Mouse (Mus musculus): Measurements from ENCODE around the gene Crhr1.

Gene Crhr1

DNA sequence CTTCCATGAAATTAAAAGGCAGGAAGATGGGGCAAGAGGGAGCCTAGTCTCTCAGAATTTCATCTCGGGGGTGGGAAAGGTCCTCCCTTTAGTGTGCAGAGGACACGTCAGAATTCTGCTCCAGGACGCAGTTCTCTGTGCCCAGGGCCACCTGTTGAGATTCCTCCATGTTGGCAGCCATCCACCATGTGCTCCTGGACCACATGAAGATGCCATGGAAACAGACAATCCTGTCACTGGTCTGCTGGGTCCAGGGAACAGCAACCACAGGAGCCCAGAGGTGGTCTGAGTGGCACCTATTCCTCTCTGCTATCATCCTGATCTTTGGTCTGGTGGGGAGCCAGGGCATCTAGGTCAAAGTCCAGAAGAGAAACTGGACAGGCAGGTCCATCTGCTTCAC, 6.3 kb downstream of the Crhr1 start:
- in situ Hi-C loops (cut with MboI, MseI) = no loop called here

DNA sequence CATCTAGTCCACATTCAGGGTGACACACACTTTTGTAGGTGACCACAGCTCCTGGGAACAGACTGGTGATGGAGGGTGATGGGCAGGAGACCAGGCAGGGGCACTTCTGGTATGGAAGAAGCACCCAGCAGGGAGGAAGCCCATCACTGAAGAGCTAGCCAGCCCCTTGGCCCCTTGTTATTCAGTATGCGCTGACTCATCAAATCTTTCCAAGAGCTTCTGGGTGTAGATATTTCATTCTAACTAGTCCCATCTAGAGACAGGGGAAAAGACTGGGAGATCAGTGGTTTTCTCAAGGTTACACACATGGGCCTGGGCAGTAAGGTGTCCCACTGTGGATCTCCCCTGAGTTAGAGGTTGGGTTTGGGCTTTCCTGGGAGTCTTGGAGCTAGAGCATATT, 12.3 kb downstream of the Crhr1 start:
- in situ Hi-C loops (cut with MboI, MseI) = no loop called here

DNA sequence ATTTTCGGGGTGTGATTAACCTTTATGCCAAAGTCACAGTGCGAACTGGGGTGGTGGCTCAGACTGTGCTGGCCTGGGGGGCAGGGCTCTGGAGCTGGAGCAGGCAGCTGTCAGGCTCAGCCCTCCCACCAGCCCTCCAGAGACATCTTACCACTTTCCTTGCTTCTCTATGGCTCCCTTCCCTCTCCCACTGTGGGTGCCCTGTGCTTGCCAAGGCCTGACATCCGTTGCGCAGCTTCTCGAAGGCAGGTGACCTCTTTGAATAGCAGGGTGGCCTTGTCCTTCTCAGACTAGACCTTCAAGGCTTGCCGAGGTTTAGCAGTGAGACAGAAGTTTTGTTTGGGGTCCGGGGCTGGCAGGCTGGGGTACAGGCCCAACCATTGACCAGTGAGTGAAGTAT, 16.1 kb downstream of the Crhr1 start:
- in situ Hi-C loops (cut with MboI, MseI) = no loop called here

DNA sequence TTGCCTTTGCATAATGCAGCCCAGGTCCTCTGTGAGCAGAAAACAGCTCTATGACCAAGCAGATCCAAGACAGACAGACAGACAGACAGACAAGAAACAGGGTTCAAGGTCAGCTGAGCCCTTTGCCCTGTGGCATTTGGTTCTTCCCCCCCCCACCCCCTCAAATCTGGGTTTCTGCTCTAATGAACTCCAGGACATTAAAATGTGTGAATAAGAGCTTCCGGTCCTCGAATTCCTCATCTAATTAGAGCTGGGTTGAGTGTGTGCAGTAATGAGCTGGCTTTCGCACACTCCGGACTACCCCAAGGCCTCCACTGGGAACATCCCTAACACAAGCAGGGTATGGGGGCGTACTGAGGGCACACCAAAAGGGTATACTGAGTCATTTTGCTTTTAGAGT, 18.3 kb downstream of the Crhr1 start:
- in situ Hi-C loops (cut with MboI, MseI) = no loop called here

DNA sequence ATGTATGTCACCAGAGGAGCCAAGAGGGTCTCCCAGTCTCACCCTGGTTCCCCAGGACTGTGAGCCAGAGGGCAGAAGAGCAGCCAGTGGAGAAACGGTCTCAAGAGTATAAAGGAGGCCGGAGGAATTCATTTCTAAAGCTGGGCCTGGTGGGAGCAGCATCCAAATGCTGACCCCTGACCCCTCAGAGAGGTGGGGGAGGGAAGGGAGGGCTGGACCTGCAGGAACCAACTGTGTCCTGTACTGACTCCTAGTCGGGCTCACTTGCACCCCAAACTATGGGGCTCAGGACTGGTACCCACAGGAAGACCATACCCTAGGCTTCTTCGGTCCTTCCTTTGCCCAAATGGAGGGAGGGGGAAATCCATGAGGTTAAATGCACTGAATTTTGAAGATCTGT, 21.7 kb downstream of the Crhr1 start:
- in situ Hi-C loops (cut with MboI, MseI) = no loop called here

DNA sequence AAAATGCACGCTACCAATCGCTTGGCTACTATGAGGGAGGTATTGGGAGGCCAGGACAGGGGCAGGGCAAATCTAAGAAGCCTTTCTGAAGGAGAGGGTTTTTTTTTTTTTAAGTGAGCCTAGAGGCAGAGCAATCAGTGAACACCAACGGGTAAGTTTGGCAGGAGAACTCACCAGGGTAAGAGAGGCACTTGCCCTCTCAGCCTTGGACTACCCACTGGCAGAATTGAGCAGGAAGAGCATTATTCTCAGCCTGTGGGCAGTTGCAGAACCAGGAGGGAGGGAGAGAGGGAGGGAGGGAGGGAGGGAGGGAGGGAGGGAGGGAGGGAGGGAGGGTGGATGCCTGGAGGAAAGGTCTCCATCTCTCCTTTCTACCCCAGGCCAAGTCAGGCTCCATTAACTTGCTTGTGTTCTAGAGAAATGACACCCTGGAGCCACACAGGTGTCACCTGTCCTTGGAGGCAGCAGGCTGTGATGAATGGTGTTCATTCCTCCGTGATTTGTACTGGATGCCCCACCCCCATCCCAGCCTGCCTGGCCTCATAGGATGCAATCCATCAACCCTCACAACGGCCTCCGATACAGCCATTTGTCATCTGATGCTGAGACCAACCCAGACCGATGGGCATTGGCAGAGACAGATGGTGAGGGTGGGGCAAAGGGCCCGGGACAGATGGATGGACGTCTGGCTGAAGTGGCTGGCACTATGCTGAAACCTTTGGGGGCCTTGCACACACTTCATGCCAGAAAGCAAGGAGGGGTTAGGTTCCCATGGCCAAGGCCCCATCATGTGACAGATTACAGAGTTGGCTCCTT, 22.4 kb downstream of the Crhr1 start:
- in situ Hi-C loops (cut with MboI, MseI) = no loop called here

DNA sequence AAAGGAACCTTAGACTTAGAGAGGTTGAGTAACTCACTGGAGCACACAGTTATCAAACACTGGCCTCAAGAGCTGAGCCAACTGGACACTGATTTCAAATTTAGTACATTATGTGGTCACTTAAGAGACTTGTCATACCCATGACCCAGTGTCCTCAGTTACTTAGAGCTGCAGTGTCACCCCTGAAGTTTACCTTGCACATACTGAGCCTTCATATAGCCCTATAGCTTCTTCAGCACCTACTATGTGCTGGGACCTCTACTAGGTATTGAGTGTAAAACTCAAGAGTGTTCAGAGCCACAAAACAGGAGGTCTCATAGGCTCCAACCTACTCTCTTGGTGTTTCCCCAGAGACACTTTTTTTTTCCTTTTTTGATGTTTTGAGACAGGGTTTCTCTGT, 23.2 kb downstream of the Crhr1 start:
- in situ Hi-C loops (cut with MboI, MseI) = no loop called here

DNA sequence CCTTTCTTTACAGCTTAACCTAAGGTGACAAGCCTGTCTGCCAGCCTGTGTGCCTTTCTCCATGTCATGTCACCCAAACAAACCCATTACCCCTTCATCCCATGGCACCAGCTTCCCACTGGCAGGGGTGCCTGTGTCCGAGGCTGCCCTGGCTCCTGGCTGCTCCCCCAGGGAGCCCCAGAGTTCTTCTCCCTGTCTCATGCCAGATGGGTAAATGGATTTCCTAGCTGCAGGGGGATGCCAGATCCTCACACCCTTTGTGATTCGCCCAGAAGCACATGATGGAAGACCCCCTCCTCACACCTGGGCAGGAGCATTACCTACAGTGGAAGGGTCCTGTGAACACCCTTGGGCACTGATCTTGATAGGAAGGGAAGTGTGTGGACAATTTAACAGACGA, 23.7 kb downstream of the Crhr1 start:
- in situ Hi-C loops (cut with MboI, MseI) = no loop called here

DNA sequence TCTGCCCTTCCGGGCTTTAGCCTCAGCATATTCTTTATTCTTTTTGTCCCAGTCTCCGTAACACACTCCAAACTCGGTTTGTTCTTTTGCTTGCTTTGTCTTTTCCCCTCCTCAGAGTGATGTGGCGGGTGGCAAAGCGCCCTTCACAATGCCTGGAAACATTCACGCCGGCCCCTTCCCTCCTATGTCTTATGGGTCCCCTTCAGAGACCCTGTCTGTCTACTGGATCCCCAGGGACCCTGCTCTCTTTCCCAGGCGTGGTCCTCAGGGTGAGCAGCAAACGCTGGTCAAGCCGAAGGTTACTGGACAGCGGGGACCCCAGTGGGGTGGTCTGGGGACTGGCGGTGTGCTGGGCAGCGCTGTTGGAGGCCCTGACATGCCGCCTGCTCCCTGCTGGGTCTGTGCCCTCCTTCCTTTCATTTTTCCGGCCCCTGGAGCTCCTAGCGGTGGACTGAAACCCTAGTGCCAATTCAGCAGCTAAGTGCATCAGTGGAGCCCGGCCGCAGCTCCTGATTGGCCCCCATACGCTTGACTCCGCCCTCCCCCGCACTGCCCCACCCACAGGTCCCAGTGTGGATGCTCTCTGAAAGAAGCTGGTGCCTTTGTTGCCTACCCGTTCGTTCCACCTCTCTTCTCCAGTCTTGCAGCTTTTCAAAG, 25.1 kb downstream of the Crhr1 start:
- in situ Hi-C loops (cut with MboI, MseI) = no loop called here

DNA sequence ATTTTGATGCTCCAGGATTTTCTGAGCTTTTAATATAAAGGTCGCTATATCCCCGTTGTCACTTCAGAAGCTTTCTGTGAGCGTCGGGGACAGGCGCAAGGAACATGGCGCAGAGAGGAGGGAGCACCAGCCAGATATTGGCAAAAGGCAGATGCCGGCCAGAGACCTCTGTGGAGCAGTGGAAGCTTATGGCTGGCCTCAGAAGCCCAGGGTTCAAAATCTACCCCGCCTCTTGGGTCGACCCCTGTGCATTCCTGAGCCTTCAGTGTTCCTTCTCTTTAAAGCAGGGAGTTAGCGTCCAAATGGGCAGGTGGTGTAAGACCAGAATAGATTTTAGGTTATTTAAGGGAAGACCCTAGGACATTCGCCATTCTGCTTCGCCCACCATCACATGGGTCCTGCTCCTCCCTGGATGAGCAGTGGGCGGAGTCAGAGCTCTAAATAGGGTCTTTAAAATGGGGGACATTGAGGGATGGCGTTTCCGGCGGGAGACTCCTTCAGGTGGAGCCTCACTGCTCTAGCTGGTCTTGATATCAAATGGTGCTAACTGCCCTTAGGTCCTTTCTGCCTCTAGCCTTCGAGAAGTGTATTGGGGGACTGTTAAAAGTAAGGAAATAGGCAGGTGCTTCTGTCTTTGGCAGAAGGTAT, 25.7 kb downstream of the Crhr1 start:
- in situ Hi-C loops (cut with MboI, MseI) = no loop called here

DNA sequence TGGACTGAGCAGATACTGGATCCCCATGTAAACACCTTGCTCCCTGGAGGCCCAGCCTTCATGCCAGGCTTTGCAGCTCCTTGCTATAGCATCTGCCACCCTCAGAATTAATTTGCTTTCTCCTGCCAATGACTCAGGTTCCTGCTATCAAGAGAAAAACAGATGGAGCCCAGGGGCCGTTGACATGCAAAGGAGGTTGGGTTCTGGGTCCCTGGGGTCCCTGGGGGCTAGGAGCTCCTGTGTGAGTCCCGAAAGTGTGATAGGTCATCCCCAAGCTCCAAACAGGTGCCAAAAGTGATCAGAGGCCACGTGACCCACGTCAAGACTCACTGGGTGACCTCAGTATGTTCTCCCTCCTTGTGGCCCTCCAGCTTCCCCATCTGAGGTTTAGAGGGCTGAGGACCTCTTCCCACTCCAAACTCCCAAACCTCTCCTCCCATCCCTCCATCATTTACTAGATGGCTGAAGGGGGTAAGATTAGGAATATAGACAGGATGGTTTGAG, 27.2 kb downstream of the Crhr1 start:
- in situ Hi-C loops (cut with MboI, MseI) = no loop called here

DNA sequence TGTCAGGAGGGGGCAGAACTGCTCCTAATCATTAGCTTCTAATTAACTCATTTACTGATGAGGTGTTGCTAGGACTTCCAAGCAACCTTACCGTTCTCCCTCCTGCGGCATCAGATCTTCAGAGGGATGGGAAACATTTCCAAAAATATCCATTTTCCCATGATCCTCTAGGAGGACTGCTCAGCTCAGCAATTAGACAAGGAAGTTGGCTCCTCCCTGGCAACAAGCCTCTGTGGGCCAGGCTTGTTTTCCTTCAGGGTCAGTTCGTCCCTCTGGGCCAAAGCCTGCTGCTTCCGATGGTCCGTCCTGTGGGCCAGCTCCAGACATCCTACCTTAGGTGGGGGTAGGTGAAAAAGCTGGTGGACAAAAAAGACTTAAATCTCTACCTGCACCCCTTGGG, 28.5 kb downstream of the Crhr1 start:
- in situ Hi-C loops (cut with MboI, MseI) = no loop called here

DNA sequence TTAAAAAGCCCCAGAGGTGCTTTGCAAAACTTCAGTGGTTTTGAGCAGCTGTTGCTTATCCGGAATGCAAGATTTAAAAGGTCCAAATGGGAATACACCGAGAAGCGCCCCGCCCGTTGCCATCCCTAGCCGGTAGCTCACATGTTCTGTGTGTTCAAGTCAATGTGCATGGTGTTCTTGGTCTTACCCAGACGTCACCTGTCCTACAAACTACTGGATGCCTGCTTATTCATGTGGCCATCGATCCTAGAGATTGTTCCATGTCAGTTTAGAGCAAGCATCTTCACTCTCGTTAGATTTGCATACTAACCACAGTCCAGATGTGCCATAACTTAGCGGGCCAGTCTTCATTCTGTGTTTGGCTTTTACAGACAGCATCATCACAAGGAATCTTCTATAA, 31.6 kb downstream of the Crhr1 start:
- in situ Hi-C loops (cut with MboI, MseI) = no loop called here

DNA sequence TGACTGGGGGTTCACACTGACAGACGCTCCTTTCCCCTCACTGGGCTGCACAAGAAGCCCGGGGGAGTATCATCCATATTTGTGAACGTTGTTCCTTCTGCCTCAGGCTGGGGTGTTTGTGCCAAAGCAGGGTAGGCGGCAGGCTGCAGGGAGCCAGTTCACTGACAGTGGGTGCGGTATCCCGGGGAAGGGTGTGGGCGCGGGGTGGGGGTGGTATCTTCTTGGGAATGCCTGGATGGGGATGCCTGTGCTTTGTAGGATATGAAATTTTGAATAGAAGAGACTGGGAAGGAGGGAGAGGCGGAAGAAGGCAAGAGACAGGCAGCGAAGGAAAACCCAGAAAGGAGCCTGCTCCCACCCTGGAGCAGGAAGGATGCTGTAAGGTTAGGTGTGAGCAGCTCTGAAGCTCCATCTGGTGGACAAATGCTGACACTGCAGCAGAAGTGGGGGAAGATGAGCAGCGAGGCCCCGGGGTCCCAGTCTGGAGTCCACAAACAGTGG, 38.7 kb downstream of the Crhr1 start:
- in situ Hi-C loops (cut with MboI, MseI) = loop anchor here (5.0 kb wide), 1 partner anchor 174 kb away; no protein-coding TSS in a partner anchor

DNA sequence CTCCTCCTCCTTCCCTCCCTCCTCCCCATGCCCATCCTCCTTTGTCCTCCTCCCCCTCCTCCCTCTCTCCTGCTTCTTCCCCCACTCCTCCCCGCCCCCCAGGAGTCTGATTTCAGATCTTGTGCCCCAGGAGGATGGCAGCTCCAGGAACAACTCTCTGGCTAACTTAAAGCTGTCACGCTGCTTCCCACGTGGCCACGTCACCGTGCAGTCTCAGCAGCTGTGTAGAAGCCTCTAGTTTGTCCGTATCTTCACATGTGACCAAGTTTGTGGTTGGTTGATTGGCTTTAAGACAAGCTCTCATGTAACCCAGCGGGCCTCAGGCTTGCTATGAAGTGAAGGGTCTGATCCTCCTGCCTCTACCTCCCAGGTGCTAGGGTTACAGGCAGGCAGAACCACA, 46.2 kb downstream of the Crhr1 start:
- in situ Hi-C loops (cut with MboI, MseI) = no loop called here

DNA sequence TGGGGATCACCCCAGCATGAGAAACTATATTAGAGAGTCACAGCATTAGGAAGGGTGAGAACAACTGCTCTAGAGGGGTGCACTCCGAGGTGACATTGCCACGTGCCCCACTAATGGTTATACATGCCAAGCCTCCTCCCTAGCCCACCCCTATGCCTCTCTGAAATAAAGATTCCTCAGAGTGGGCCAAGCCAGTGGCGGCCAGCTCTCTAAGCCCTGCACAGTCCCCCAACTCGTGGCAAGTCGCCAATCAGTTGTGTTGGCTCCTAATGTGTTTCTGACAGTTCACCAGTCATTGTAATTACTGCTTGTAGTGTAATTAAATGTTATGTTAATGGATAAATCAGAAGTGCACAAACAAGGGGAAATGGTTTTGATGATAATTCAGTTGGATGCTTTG, 47.1 kb downstream of the Crhr1 start:
- in situ Hi-C loops (cut with MboI, MseI) = no loop called here

DNA sequence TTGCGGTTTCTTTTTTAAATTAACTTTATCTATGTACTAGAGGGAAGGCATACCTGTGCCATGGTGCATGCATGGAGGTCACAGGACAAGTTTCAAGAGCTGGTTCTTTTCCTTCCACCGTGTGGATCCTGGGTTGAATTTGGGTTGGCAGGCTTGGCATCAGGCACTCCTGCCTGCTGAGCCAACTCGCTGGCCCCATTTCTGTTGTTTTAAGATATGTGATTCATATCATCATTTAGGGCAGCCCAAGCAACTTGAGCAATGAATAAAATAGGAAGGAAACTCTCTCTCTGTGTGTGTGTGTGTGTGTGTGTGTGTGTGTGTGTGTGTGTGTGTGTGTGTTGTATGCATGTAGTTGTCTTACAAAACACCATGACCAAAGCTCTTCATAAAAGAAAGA, 49.5 kb downstream of the Crhr1 start:
- in situ Hi-C loops (cut with MboI, MseI) = no loop called here

DNA sequence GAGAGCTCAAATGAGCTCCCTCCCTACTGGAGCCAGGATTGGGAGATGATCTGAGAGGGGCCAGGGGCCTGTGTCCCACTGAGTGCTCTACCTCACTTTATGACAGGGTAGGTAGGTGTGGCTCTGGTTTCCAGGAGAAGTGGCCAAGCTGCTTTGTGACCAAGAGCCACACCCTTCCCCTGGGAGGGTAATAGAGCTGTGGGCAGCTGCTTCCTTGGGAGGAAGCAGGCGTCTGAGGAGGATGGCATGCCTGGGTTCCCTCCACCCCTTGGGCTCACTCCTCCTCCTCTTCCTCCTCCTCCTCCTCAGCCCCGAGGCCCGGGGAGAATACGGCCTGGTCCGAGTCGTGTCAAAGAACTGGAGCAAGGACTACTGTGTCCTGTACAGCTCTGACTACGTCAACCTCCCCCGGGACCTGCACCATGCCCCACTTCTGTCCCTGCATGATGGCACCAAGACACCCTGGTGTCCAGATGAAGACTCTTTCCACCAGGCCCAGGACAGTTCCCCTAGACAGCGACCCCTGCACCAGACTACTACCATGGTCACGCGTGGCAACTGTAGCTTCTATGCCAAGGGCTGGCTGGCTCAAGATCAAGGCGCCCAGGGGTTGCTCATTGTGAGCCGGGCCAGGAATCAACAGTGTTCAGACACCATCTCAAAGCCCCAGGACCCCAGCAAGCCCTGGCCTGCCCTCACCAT, 53.6 kb downstream of the Crhr1 start, which contains the start of gene Sppl2c:
Gene Sppl2c (plus strand): TSS at position 193 of the 702 bp plus-strand sequence.
- in situ Hi-C loops (cut with MboI, MseI) = no loop called here

DNA sequence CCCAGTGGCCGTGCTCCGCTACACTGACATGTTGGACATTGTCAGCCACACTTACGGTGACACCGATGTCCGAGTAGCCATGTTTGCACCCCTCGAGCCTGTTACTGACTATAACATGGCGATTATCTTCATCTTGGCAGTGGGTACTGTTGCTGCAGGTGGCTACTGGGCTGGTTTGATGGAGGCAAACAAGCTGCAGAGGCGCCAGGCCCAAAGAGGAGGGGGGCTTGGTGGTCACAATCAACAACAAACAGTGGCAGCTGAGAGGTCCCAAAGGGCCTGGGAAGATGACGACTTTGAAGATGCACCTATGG, 54.1 kb downstream of the Crhr1 start:
- in situ Hi-C loops (cut with MboI, MseI) = no loop called here

DNA sequence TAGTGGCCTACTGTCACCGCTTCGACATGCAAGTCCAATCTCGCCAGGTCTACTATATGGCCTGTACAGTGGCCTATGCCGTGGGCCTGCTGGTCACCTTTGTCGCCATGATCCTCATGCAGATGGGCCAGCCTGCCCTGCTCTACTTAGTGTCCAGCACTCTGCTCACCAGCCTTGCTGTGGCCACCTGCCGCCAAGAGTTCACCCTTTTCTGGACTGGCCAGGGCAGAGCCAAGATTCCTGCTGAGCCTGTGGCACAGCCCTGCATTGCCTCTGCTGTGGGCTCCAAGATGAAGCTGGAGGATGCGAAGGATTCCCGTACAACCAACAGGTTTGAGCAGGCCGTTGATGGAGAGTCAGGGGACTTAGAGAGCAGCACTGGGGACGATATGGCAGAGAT, 55.1 kb downstream of the Crhr1 start:
- in situ Hi-C loops (cut with MboI, MseI) = no loop called here

DNA sequence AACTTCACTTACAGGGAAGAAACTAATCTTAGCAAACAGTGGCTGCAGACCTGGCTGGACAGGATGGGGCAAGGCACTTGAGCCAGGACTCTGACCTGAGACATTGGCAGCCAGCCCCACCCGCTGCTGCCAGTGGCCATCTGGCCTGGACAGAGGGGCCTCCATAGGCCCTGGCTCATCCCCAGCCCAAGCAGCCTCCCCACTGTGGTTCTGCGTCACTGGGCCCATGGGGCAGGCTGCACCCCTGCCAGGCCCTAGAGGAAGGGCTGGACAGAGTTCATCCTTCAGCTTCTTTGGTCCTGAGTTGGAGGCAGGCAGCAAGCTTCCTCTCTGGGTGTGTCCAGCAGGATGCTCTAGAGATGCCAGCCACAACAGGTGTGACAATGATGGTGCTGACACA, 57.4 kb downstream of the Crhr1 start:
- in situ Hi-C loops (cut with MboI, MseI) = no loop called here

DNA sequence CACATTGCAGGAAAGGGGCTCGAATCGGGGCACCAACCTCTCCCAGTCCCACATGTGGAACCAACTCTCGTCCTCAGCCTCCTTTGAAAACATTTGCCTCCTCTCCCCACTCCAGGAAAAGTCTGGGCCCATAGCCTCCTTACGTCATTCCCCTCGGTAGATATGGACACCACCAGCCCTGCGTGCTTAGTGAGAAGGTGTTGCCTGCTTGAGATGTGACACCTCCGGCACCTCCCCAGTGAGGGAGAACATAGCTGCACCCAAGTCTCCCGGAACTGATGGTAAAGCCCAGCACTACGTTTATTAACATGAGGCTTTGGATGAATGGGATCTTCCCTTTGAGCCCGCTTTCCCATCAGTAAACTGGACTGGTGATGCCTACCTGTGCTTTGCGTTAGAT, 62.7 kb downstream of the Crhr1 start:
- in situ Hi-C loops (cut with MboI, MseI) = no loop called here

Measured in regulatory T cell (primary cell).